Mouse (Mus musculus) MEL (cell line): Measurements from ENCODE around the gene Dapk1.

Experiments used
- CTCF ChIP-seq, 3 experiments: IDR thresholded peaks in 2 of 3; conservative IDR thresholded peaks in 1 of 3; 2 replicates each; pipeline ENCODE4 v1.5.1; 2011 to 2012; ENCODE audit warnings: low read length in 3 of 3, low read depth in 2 of 3, mild to moderate bottlenecking in 2 of 3, improper control_type of control experiment in 1 of 3, inconsistent platforms in 1 of 3, mixed read lengths in 1 of 3, moderate library complexity in 1 of 3; ENCODE audit not compliant: control insufficient read depth in 1 of 3, insufficient read depth in 1 of 3, poor library complexity in 1 of 3, severe bottlenecking in 1 of 3
- E2F4 ChIP-seq: IDR thresholded peaks from 2 replicates; pipeline ENCODE4 v1.6.1; 2011; ENCODE audit warnings: low read depth, low read length, improper control_type of control experiment, borderline replicate concordance
- EP300 ChIP-seq, 2 experiments: IDR thresholded peaks; 2 replicates each; pipeline ENCODE4 v1.6.1; 2011; ENCODE audit warnings: improper control_type of control experiment in 2 of 2, low read length in 2 of 2, low read depth in 1 of 2, mild to moderate bottlenecking in 1 of 2
- GABPA ChIP-seq: IDR thresholded peaks from 2 replicates; pipeline ENCODE4 v1.6.1; 2012; ENCODE audit warnings: low read depth, mild to moderate bottlenecking, inconsistent platforms, low read length, improper control_type of control experiment, moderate library complexity
- POLR2A ChIP-seq, 2 experiments: IDR thresholded peaks; 2 replicates each; pipeline ENCODE4 v1.6.1; 2011 to 2012; ENCODE audit warnings: low read length in 2 of 2, mild to moderate bottlenecking in 2 of 2, control low read depth in 1 of 2, improper control_type of control experiment in 1 of 2, low read depth in 1 of 2, moderate library complexity in 1 of 2; ENCODE audit not compliant: control insufficient read depth in 1 of 2, insufficient read depth in 1 of 2, poor library complexity in 1 of 2

GRCm38 (mm10) chr13:60686024-60686663 is 84.4 kb downstream of the Dapk1 start:
- TF ChIP-seq GABPA (no peak), EP300 (IDR thresholded peaks at IDR 0.05; ENCODE audit: low read depth in 1 of 2, low read length in 2 of 2) (no peak), POLR2A (IDR thresholded peaks at IDR 0.05; ENCODE audit: control insufficient read depth in 1 of 2, insufficient read depth in 1 of 2, low read depth in 1 of 2, low read length in 2 of 2, poor library complexity in 1 of 2) (no peak), CTCF (IDR thresholded peaks at IDR 0.05 in 2 of 3, conservative IDR thresholded peaks at IDR 0.05 in 1 of 3; ENCODE audit: control insufficient read depth in 1 of 3, insufficient read depth in 1 of 3, low read depth in 2 of 3, low read length in 3 of 3, poor library complexity in 1 of 3, severe bottlenecking in 1 of 3) (no peak), E2F4 (no peak)
